ENCODE assay signal across 12 mouse cellular contexts in the genomic region with DNA sequence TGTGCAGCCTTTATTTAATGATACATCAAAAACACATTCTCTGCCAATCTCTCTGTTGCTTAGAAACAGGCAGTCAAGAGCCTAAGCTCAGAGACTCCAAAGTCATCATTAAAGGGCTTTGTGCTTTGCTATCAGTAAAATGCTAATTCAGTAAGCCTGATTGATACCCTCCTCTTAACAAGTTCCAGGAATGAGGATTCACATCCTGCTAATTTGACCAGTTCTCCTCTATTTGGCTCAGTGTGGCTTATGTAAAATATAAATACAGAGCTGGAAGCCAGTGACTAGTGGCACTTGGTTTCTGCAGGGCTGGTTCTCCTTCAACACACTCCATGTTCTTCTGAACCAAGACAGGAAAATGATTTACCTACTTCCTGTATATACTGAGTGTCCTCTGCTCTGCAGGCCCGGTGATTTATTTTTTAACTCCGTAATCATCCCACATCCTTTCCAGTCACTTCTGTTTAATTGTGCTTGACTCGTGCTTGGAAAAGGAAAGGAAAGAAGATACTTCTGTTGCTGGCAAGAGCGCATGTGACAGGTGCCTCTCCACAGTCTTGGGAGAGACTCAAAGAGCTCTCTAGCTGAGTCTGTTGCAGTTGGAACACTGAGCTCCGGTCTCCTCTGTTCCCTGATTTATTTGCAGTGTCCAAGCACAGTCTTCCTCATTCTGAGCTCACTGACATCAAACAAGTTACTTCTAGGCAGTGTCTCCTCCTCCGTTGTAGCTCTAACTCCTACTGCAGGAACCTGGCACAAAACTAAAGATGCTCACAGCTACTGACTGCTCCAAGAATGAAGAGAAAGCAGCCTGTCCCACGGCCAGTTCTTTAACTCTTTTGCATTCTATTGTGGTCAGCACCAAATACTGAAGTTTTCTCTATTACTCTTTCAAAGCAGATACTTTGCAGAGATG.
DNase-seq lines count a peak whose midpoint lies in the region; ATAC-seq lines count a peak whose summit lies in the region.
"Had no signal": no experiment of that assay in that cellular context is flagged by ENCODE, and none has a peak within 500 bp of the region (broad histone marks: within the 10 kb centered on the region; RNA-seq: fewer than 3 reads in every experiment).

No protein-coding gene starts in this region.

- peaks cover 12% of the 10 kb centered on the region for H3K4me1 ChIP-seq in neural tube, embryonic 15.5 days
- H3K4me1 ChIP-seq: liver, embryonic 12.5 days had no signal

- peak; percentile 19 for DNase-seq in embryo, embryonic 10.5 days (ENCODE audit: low spot score)
- no peak for DNase-seq in embryo, embryonic 11 days
- peak; percentile 33 for DNase-seq in retina, postnatal 1 day
- DNase-seq in retina, embryonic 14.5 days (ENCODE audit: low spot score): no peak
- peak; percentile 14 for DNase-seq in layer of hippocampus, adult 9-11 months
- no peak for DNase-seq in adrenal gland, postnatal 10 days
- DNase-seq in gastrocnemius, postnatal 25 days: no peak
- DNase-seq: kidney, postnatal 36 days had no signal

- peak overlapping the region; percentile 58; the same call in 1 of the 2 replicates for H3K27ac ChIP-seq in neural tube, embryonic 15.5 days (replicated peaks)
- H3K27ac ChIP-seq: liver, embryonic 12.5 days had no signal

- H3K4me3 ChIP-seq in neural tube, embryonic 15.5 days (replicated peaks): no peak overlapping the region
- H3K4me3 ChIP-seq: erythroblast, embryonic 14.5 days; liver, embryonic 12.5 days had no signal

- no peak overlapping the region for H3K4me2 ChIP-seq in neural tube, embryonic 15.5 days
- H3K4me2 ChIP-seq: heart, embryonic 11.5 days; liver, embryonic 12.5 days had no signal

- H3K36me3 ChIP-seq in neural tube, embryonic 15.5 days: no peaks in the 10 kb centered on the region
- H3K36me3 ChIP-seq: liver, embryonic 12.5 days had no signal

- WGBS in neural tube, embryonic 15.5 days: 45% methylated on average over 7 of the region's 7 CpGs

- H3K9ac ChIP-seq in neural tube, embryonic 15.5 days (replicated peaks): no peak overlapping the region
- H3K9ac ChIP-seq: liver, embryonic 12.5 days had no signal

- no peaks in the 10 kb centered on the region for H3K27me3 ChIP-seq in neural tube, embryonic 15.5 days (replicated peaks)
- H3K27me3 ChIP-seq: liver, embryonic 12.5 days had no signal

- H3K9me3 ChIP-seq in neural tube, embryonic 15.5 days (replicated peaks): no peaks in the 10 kb centered on the region
- H3K9me3 ChIP-seq: liver, embryonic 12.5 days had no signal

- ATAC-seq in neural tube, embryonic 15.5 days (ENCODE audit: low FRiP score): peak; percentile 54
- ATAC-seq: liver, embryonic 12.5 days had no signal

Comparison
In these comparisons a context has a peak if more than half of its experiments do, and no peak if none do; other contexts are left out.
1. DNase-seq: peak in embryo, embryonic 10.5 days (single experiment), retina, postnatal 1 day (single experiment) and layer of hippocampus, adult 9-11 months (single experiment); none in embryo, embryonic 11 days (single experiment), retina, embryonic 14.5 days (single experiment), adrenal gland, postnatal 10 days (single experiment) and gastrocnemius, postnatal 25 days (single experiment).